Mouse (Mus musculus) heart, adult 11 months (tissue): ENCODE measurements around the gene Olfr1293-ps.

Source experiments
- DNase-seq: peaks from one replicate; pipeline ENCODE4 v3.0.0; 2022

Gene Olfr1293-ps

DNA sequence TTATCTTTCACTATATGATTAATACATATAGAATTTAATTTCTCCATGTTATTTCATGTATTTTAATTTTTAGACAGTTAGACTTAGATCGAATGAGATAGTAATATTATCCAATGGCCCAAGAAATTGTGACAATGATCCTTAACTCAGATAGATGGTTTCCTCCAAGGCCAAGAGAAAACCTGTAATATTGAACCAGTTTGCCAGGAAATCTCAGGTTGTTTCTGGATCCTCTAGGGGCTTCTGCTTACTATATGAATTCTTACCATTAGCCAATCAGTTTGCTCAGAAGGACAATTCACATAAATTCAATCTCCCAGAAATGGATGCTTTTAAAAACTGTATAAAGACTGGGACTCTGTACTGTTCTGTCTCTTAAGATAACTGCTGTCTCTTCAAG lies at the start of gene Olfr1293-ps:
Gene Olfr1293-ps (plus strand): TSS at position 301 of the 400 bp plus-strand sequence.
- no peak for DNase-seq

DNA sequence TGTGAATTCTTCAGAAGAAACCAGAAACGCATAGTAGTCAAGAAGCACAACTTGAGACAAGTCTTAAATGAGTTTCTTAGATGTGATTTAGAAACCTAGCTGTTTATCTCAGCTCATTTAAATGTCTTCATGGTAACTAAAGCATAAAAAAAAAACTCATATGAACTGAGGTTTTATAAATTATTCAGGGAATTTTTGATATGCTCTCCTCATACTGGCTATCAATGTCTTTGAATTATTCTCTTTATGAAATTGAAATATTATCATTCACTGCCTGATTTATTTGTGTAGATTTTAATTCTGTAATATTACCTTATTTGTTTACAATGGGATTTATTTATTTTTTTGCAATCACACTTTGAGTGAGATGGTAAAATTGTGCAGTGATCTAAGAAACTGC lies 44.5 kb upstream of the Olfr1293-ps start, which contains the start of gene Olfr1289:
Gene Olfr1289 (plus strand): TSS at position 301 of the 400 bp plus-strand sequence.
- no peak for DNase-seq

DNA sequence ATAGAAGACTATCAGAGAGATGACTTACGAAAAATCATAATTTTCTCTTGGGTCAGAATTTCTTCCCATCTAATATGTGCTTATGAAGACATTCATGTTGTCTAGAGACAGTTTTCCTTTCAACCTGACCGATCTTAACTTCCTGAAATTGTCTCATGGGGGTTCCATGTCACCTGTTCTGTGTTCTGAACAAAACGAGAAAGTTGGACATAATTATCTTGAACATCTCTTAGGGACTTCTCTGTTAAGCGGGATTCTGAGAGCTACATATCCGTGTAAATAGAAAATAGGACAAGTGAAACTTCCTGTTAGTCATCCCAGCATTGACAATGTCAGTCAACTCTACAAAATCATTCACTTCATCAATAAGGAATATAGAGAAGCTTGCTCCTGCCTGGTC lies 31.3 kb upstream of the Olfr1293-ps start, which contains the start of gene Olfr1290:
Gene Olfr1290 (minus strand): TSS at position 101 of the 400 bp plus-strand sequence.
- DNase-seq = no peak

DNA sequence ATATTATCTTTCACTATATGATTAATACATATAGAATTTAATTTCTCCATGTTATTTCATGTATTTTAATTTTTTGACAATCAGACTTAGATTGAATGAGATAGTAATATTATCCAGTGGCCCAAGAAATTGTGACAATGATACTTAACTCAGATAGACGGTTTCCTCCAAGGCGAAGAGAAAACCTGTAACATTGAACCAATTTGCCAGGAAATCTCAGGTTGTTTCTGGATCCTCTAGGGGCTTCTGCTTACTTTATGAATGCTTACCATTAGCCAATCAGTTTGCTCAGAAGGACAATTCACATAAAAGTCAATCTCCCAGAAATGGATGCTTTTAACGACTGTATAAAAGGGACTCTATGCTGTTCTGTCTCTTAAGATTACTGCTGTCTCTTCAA lies 28.1 kb upstream of the Olfr1293-ps start, which contains the start of gene Olfr1291-ps1:
Gene Olfr1291-ps1 (plus strand): TSS at position 301 of the 400 bp plus-strand sequence.
- DNase-seq = no peak

DNA sequence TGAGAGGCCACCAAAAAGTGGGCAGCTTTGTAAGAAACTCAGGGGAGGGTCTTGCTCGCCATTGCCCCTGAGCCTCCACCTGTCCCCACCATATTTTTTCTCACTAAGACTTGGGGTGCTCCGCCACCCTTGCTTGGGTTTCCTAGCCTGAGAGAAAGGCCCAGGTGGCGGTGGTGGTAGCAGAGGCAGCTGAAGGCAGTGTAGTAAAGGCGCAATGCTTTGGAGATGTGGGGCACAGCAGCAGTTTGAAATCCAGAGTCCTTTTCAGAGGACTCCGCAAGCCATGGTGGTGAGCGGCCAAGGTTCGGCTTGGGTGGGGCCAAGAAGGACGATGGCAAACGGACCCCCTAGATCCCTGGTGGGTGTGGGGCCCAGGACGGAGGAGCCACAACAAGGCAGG lies 7.6 kb upstream of the Olfr1293-ps start:
- peak; percentile 74 for DNase-seq

DNA sequence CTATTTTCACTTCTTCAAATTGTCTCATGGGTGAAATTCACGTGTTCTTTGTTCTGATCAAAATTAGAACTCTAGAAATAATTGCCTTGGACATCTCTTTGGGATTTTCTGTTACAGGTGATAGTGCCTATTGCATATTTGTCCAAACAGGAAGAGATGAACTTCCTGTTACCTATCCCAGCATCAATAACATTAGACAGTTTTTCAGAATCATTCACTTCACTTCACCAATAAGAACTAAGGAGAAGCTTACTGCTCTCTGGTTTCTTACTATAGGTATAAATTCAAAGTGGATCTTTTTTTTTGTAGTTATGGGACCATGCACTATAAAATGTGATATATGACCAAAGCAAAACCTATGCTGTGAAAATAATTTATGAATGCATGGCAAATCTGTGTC lies 15.2 kb downstream of the Olfr1293-ps start, which contains the start of gene Olfr1294:
Gene Olfr1294 (minus strand): TSS at position 101 of the 400 bp plus-strand sequence.
- DNase-seq = no peak

DNA sequence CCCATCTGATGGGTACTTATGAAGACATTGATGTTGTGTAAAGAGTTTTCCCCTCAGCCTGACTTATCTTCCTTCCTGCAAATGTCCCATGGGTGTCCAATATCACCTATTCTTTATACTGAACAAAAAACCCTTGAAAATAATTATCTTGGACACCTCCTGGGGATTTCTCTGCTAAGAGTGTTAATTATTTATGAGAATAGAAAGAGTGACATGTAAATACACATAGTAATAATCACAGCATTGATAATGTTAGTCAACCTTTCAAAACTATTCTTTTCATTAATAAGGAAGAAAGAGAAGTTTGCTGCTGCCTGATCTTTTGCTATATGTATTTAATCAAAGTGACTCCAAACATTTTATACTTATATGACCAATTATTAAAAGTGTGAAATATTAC lies 44.6 kb downstream of the Olfr1293-ps start, which contains the start of gene Olfr1295:
Gene Olfr1295 (minus strand): TSS at position 101 of the 400 bp plus-strand sequence.
- DNase-seq = no peak
